Mouse (Mus musculus): ENCODE results near the gene Tex10. TPM values are rescaled to one million over a fixed set of nuclear protein-coding genes. Genes with fewer than 3 reads are reported as not detected.
A peak's percentile ranks its signal among the peaks of the same experiment; 100 is the strongest.

The Tex10 gene
- polyA plus RNA-seq (2014; fragmentation: Nextera tagmentation; extraction: Ambion mirVana): 75.5 and 80.5 TPM in 2 replicates

GRCm38 (mm10) chr4:48472792-48473650, at the start of gene Tex10:
TSS of gene Tex10 (minus strand) at chr4:48473459.
- WGBS: under 1% methylated on average over 89 of the region's 89 CpGs
- Histone ChIP-seq H3K4me1 (ENCODE audit: control insufficient read depth, insufficient read depth, low read length) (peaks cover 15% of the 10 kb centered on the region), H3K4me3 (ENCODE audit: low read depth, low read length) (peak within 1 kb of the TSS; percentile 92), H3K9me3 (ENCODE audit: control insufficient read depth, low read depth, low read length) (no peaks in the 10 kb centered on the region), H3K36me3 (ENCODE audit: control insufficient read depth, insufficient read depth, low read length) (peaks cover 8% of the 10 kb centered on the region; the same call in 1 of the 2 replicates), H3K27me3 (ENCODE audit: control insufficient read depth, insufficient read depth, low read length) (no peaks in the 10 kb centered on the region), H3K4me2 (replicated peaks; ENCODE audit: low read depth, low read length) (peak within 1 kb of the TSS; percentile 76), H3K27ac (ENCODE audit: low read length) (peak within 1 kb of the TSS; percentile 78), H3K9ac (replicated peaks; ENCODE audit: low read depth, low read length) (peak within 1 kb of the TSS; percentile 88)
- ATAC-seq (ENCODE audit: insufficient number of reproducible peaks, insufficient read depth, low FRiP score, low read depth): peak; percentile 95

DNA sequence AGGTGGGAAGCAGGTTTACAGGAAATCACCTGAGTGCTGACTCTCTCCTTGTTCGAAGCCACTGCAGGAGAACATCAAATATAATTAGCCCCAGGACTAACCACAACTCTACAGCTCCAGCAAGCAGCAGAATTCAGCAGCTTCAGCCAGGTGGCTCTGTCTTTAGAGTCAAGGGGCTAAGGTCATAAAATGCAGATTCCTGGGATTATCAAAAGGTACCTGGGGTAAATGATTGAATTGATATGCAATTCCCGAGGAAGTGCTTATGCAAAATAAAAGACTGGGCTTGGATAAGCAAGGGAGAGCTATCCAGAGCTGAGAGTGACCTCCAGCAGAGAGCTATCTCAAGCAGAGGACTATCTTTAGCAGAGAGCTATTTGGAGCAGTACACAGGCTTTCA, 37.6 kb upstream of the Tex10 start:
- H3K36me3 ChIP-seq (ENCODE audit: control insufficient read depth, insufficient read depth, low read length): no peaks in the 10 kb centered on the region
- no peak overlapping the region for H3K9ac ChIP-seq (replicated peaks; ENCODE audit: low read depth, low read length)
- no peaks in the 10 kb centered on the region for H3K9me3 ChIP-seq (ENCODE audit: control insufficient read depth, low read depth, low read length)
- 48% methylated on average over 2 of the region's 2 CpGs for WGBS
- H3K4me2 ChIP-seq (replicated peaks; ENCODE audit: low read depth, low read length): no peak overlapping the region
- H3K4me3 ChIP-seq (ENCODE audit: low read depth, low read length): no peak overlapping the region
- ATAC-seq (ENCODE audit: insufficient number of reproducible peaks, insufficient read depth, low FRiP score, low read depth): no peak
- no peaks in the 10 kb centered on the region for H3K4me1 ChIP-seq (ENCODE audit: control insufficient read depth, insufficient read depth, low read length)
- H3K27ac ChIP-seq (ENCODE audit: low read length): no peak overlapping the region
- H3K27me3 ChIP-seq (ENCODE audit: control insufficient read depth, insufficient read depth, low read length): no peaks in the 10 kb centered on the region

GRCm38 (mm10) chr4:48492510-48492909, 19.3 kb upstream of the Tex10 start:
- no peaks in the 10 kb centered on the region for H3K36me3 ChIP-seq (ENCODE audit: control insufficient read depth, insufficient read depth, low read length)
- H3K9ac ChIP-seq (replicated peaks; ENCODE audit: low read depth, low read length): no peak overlapping the region
- 35% methylated on average over 2 of the region's 2 CpGs for WGBS
- H3K4me3 ChIP-seq (ENCODE audit: low read depth, low read length): no peak overlapping the region
- H3K27me3 ChIP-seq (ENCODE audit: control insufficient read depth, insufficient read depth, low read length): no peaks in the 10 kb centered on the region
- H3K4me1 ChIP-seq (ENCODE audit: control insufficient read depth, insufficient read depth, low read length): no peaks in the 10 kb centered on the region
- no peak overlapping the region for H3K4me2 ChIP-seq (replicated peaks; ENCODE audit: low read depth, low read length)
- no peaks in the 10 kb centered on the region for H3K9me3 ChIP-seq (ENCODE audit: control insufficient read depth, low read depth, low read length)
- no peak overlapping the region for H3K27ac ChIP-seq (ENCODE audit: low read length)
- ATAC-seq (ENCODE audit: insufficient number of reproducible peaks, insufficient read depth, low FRiP score, low read depth): no peak

GRCm38 (mm10) chr4:48491290-48491743, 18.1 kb upstream of the Tex10 start:
- no peaks in the 10 kb centered on the region for H3K4me1 ChIP-seq (ENCODE audit: control insufficient read depth, insufficient read depth, low read length)
- H3K4me3 ChIP-seq (ENCODE audit: low read depth, low read length): peak overlapping the region; percentile 20
- no peaks in the 10 kb centered on the region for H3K27me3 ChIP-seq (ENCODE audit: control insufficient read depth, insufficient read depth, low read length)
- peak; percentile 69; the same call in 1 of the 2 replicates for ATAC-seq (ENCODE audit: insufficient number of reproducible peaks, insufficient read depth, low FRiP score, low read depth)
- WGBS: 4% methylated on average over 14 of the region's 14 CpGs
- H3K27ac ChIP-seq (ENCODE audit: low read length): no peak overlapping the region
- no peaks in the 10 kb centered on the region for H3K9me3 ChIP-seq (ENCODE audit: control insufficient read depth, low read depth, low read length)
- H3K36me3 ChIP-seq (ENCODE audit: control insufficient read depth, insufficient read depth, low read length): no peaks in the 10 kb centered on the region
- H3K9ac ChIP-seq (replicated peaks; ENCODE audit: low read depth, low read length): no peak overlapping the region
- peak overlapping the region; percentile 44 for H3K4me2 ChIP-seq (replicated peaks; ENCODE audit: low read depth, low read length)

DNA sequence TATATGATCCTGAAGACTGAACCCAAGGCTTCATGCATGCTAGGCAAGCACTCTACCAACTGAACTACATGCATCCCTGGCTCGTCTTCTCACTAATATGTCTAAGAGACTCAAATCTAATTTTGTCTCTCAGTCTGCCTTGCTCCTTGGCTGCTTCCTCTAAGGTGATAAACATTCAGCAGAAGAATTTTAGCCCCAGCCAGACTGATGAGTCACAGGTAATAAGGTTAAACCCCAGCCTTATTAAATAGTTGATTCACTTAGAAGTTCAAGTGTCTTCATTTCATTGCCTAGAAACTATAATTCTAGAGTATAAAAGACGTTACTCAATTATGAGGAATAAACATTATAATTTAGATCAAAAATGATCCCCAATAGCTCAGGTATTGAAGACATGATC, 15.7 kb upstream of the Tex10 start:
- Histone ChIP-seq H3K9ac (replicated peaks; ENCODE audit: low read depth, low read length) (no peak overlapping the region), H3K4me2 (replicated peaks; ENCODE audit: low read depth, low read length) (no peak overlapping the region), H3K4me1 (ENCODE audit: control insufficient read depth, insufficient read depth, low read length) (no peaks in the 10 kb centered on the region), H3K27ac (ENCODE audit: low read length) (no peak overlapping the region), H3K27me3 (ENCODE audit: control insufficient read depth, insufficient read depth, low read length) (no peaks in the 10 kb centered on the region), H3K9me3 (ENCODE audit: control insufficient read depth, low read depth, low read length) (no peaks in the 10 kb centered on the region), H3K4me3 (ENCODE audit: low read depth, low read length) (no peak overlapping the region), H3K36me3 (ENCODE audit: control insufficient read depth, insufficient read depth, low read length) (no peaks in the 10 kb centered on the region)
- WGBS: 74% methylated on average over 2 of the region's 2 CpGs
- ATAC-seq (ENCODE audit: insufficient number of reproducible peaks, insufficient read depth, low FRiP score, low read depth): no peak

- no peaks in the 10 kb centered on the region for H3K27me3 ChIP-seq (ENCODE audit: control insufficient read depth, insufficient read depth, low read length)
These were observed 8.0 kb upstream of the Tex10 start for GRCm38 (mm10) chr4:48481287-48481686.

DNA sequence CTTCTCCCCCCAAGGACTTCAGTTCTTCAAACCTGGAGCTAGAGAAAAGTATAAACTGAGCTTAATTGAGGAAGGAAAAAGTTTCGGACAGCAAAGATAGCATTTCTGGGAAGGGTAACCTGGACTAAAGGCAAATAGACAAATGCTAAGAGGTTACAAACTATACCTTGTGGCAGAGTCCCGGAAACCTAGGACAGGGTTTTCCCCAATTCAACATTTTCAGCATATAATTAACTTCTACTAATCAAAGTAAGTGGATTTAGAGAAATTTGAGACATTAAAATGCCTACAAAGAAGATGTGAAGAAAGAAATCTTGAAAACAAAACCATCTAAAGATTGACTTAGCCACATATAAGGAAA, 372 bp upstream of the Tex10 start:
- peak overlapping the region; percentile 92 for H3K4me3 ChIP-seq (ENCODE audit: low read depth, low read length)
- peaks cover 2% of the 10 kb centered on the region; the same call in 1 of the 2 replicates for H3K36me3 ChIP-seq (ENCODE audit: control insufficient read depth, insufficient read depth, low read length)
- peak overlapping the region; percentile 78; the same call in 1 of the 2 replicates for H3K27ac ChIP-seq (ENCODE audit: low read length)
- H3K27me3 ChIP-seq (ENCODE audit: control insufficient read depth, insufficient read depth, low read length): no peaks in the 10 kb centered on the region
- H3K9me3 ChIP-seq (ENCODE audit: control insufficient read depth, low read depth, low read length): 0 out of 2 replicates have a peak, but pooled peaks cover 4% of the 10 kb centered on the region
- 78% methylated on average over 2 of the region's 2 CpGs for WGBS
- ATAC-seq (ENCODE audit: insufficient number of reproducible peaks, insufficient read depth, low FRiP score, low read depth): 0 out of 2 replicates have a peak, but pooled peaks have one; percentile 5
- H3K9ac ChIP-seq (replicated peaks; ENCODE audit: low read depth, low read length): no peak overlapping the region
- H3K4me2 ChIP-seq (replicated peaks; ENCODE audit: low read depth, low read length): peak overlapping the region; percentile 76
- peaks cover 15% of the 10 kb centered on the region for H3K4me1 ChIP-seq (ENCODE audit: control insufficient read depth, insufficient read depth, low read length)

More at GRCm38 (mm10) chr4:48481287-48481686, 8.0 kb upstream of the Tex10 start:
- 32% methylated on average over 2 of the region's 2 CpGs for WGBS
- H3K4me1 ChIP-seq (ENCODE audit: control insufficient read depth, insufficient read depth, low read length): no peaks in the 10 kb centered on the region
- no peak for ATAC-seq (ENCODE audit: insufficient number of reproducible peaks, insufficient read depth, low FRiP score, low read depth)
- H3K9ac ChIP-seq (replicated peaks; ENCODE audit: low read depth, low read length): no peak overlapping the region
- no peak overlapping the region for H3K4me2 ChIP-seq (replicated peaks; ENCODE audit: low read depth, low read length)
- H3K27ac ChIP-seq (ENCODE audit: low read length): no peak overlapping the region
- H3K9me3 ChIP-seq (ENCODE audit: control insufficient read depth, low read depth, low read length): 0 out of 2 replicates have a peak, but pooled peaks cover 5% of the 10 kb centered on the region
- no peaks in the 10 kb centered on the region for H3K36me3 ChIP-seq (ENCODE audit: control insufficient read depth, insufficient read depth, low read length)
- no peak overlapping the region for H3K4me3 ChIP-seq (ENCODE audit: low read depth, low read length)

GRCm38 (mm10) chr4:48472052-48472791, 1.0 kb downstream of the Tex10 start:
- no peak for ATAC-seq (ENCODE audit: insufficient number of reproducible peaks, insufficient read depth, low FRiP score, low read depth)
- 10% methylated on average over 12 of the region's 12 CpGs for WGBS
- H3K4me3 ChIP-seq (ENCODE audit: low read depth, low read length): peak overlapping the region; percentile 92

More at GRCm38 (mm10) chr4:48472052-48472791, 1.0 kb downstream of the Tex10 start:
- Histone ChIP-seq H3K27ac (ENCODE audit: low read length) (peak overlapping the region; percentile 78; the same call in 1 of the 2 replicates), H3K4me2 (replicated peaks; ENCODE audit: low read depth, low read length) (peak overlapping the region; percentile 76), H3K9ac (replicated peaks; ENCODE audit: low read depth, low read length) (peak overlapping the region; percentile 88), H3K4me1 (ENCODE audit: control insufficient read depth, insufficient read depth, low read length) (peaks cover 15% of the 10 kb centered on the region), H3K36me3 (ENCODE audit: control insufficient read depth, insufficient read depth, low read length) (peaks cover 15% of the 10 kb centered on the region; the same call in 1 of the 2 replicates), H3K9me3 (ENCODE audit: control insufficient read depth, low read depth, low read length) (no peaks in the 10 kb centered on the region), H3K27me3 (ENCODE audit: control insufficient read depth, insufficient read depth, low read length) (no peaks in the 10 kb centered on the region)

Data from stomach, embryonic 14.5 days (tissue).